Mouse (Mus musculus) limb, embryonic 12.5 days (tissue): Measurements from ENCODE around the gene Gm10799. TPM values are rescaled to one million over a fixed set of nuclear protein-coding genes. Genes with fewer than 3 reads are reported as not detected.
A peak's percentile ranks its signal among the peaks of the same experiment; 100 is the strongest.
"Not testable (repeated sequence)": the region's sequence is repeated elsewhere in the genome, so short reads cannot be mapped to it uniquely, and the experiment has no call there.

Experiments
- ATAC-seq: fragments of 200-750 bp; cut with Nextera tagmentation; 2 replicates; pipeline ENCODE4 v1.8.0; 2017; ENCODE audit warnings: low read depth, moderate TSS enrichment; ENCODE audit not compliant: insufficient number of reproducible peaks, insufficient read depth, low FRiP score, low TSS enrichment
- H3K27ac ChIP-seq: fragments of 300-500 bp; sonication (generic); 2 replicates; pipeline ENCODE4 v1.5.1; 2016; ENCODE audit warnings: mild to moderate bottlenecking, moderate library complexity
- H3K27me3 ChIP-seq: fragments of 300-500 bp; sonication (generic); 2 replicates; pipeline ENCODE4 v1.6.1; 2016; ENCODE audit warnings: mild to moderate bottlenecking, moderate library complexity
- H3K36me3 ChIP-seq: fragments of 300-500 bp; sonication (generic); 2 replicates; pipeline ENCODE4 v1.6.1; 2016; ENCODE audit warnings: mild to moderate bottlenecking, moderate library complexity
- H3K4me1 ChIP-seq: fragments of 300-500 bp; sonication (generic); replicated peaks from 2 replicates; pipeline ENCODE4 v1.6.1; 2016
- H3K4me2 ChIP-seq: fragments of 300-500 bp; sonication (generic); 2 replicates; pipeline ENCODE4 v1.6.1; 2016; ENCODE audit warnings: mild to moderate bottlenecking, moderate library complexity
- H3K4me3 ChIP-seq: fragments of 300-500 bp; sonication (generic); replicated peaks from 2 replicates; pipeline ENCODE4 v1.5.1; 2016; ENCODE audit warnings: mild to moderate bottlenecking
- H3K9ac ChIP-seq: fragments of 300-500 bp; sonication (generic); replicated peaks from 2 replicates; pipeline ENCODE4 v1.6.1; 2016; ENCODE audit warnings: mild to moderate bottlenecking, moderate library complexity
- H3K9me3 ChIP-seq: fragments of 300-500 bp; sonication (generic); 2 replicates; pipeline ENCODE4 v1.6.1; 2016; ENCODE audit warnings: mild to moderate bottlenecking, moderate library complexity
- WGBS: fragments of 180-500 bp; shearing (Covaris S2); methylation state at CpG from one replicate; pipeline ENCODE4 v1.1.7; 2016; 5-methylcytosine and 5-hydroxymethylcytosine counted together
- polyA plus RNA-seq: library from polyadenylated mRNA; unstranded; fragments of >200 nt; fragmentation: Nextera tagmentation; extraction: Ambion mirVana; gene quantifications from 2 replicates; pipeline ENCODE4 v1.2.1, GENCODE M21; 2016

Gm10799 gene
- polyA plus RNA-seq, 1 experiment from 2014 or later: not detected

DNA sequence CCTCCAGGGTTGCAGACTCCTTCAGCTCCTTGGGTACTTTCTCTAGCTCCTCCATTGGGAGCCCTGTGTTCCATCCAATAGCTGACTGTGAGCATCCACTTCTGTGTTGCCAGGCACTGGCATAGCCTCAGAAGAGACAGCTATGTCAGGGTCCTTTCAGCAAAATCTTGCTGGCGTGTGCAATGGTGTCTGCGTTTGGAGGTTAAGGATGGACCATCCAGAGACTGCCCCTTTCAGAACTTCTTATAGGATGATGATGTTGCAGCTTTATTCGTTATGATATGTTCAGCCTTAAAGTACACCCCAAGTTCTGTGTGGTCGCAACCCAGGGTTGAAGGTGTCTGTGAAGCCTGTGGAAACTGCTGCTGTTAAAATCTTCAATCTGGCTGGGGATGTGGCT is 29.0 kb upstream of the Gm10799 start:
- 92% methylated on average over 4 of the region's 4 CpGs for WGBS
- H3K36me3 ChIP-seq, H3K27ac ChIP-seq, H3K4me2 ChIP-seq, H3K4me3 ChIP-seq, H3K9ac ChIP-seq, H3K9me3 ChIP-seq, H3K27me3 ChIP-seq, ATAC-seq: not testable (repeated sequence)
- H3K4me1 ChIP-seq: peaks cover 12% of the 10 kb centered on the region

DNA sequence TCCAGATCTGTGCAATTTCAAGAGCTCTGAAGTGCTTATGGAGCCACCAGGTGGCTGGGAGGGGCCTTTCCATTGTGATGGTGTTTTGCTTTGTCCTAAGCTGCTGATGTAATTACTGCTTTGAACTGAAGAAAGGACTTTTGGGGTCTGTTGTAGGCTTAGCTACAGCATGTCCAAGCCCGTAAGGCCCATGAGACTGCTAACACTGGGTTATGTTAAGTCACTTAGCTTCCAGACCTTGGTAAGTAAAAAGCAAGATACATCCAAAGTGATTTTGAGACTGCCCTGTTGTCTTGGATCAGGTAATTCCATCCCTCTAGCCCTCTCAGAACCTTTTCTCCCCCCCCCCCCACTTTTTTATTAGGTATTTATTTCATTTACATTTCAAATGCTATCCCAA is 28.4 kb upstream of the Gm10799 start:
- not testable (repeated sequence) for H3K27me3 ChIP-seq, H3K4me3 ChIP-seq, ATAC-seq, H3K9me3 ChIP-seq, H3K9ac ChIP-seq, H3K27ac ChIP-seq, H3K36me3 ChIP-seq
- Histone ChIP-seq H3K4me2 (0 out of 2 replicates have a peak overlapping the region, but pooled peaks have one; percentile 58), H3K4me1 (peaks cover 12% of the 10 kb centered on the region)
- 69% methylated on average over 1 of the region's 1 CpGs for WGBS

DNA sequence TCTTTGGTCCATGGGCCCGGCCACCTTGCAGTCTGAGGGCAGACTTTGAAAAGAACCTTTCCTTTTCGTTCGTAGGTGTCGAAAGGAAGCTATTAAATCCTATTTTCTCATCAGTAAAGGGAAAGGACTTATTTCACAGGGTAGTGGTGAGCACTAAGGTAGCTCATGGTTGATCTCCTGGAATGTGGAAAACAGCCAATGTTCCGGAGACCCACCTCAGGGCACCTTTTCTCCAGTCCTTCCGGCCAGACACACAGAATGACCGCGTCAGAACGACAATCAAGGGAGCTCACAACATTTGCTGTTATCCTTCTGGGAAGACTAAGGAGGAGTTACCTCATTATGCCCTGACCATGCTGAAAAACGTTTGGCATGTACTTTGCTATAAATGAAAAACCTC is 27.9 kb upstream of the Gm10799 start:
- peak overlapping the region; percentile 58 for H3K4me2 ChIP-seq
- WGBS: 52% methylated on average over 10 of the region's 10 CpGs
- no peaks in the 10 kb centered on the region for H3K36me3 ChIP-seq
- peak overlapping the region; percentile 55 for H3K9ac ChIP-seq
- peak overlapping the region; percentile 72 for H3K27ac ChIP-seq
- H3K9me3 ChIP-seq: no peaks in the 10 kb centered on the region
- peak overlapping the region; percentile 48 for H3K4me3 ChIP-seq
- H3K4me1 ChIP-seq: peaks cover 12% of the 10 kb centered on the region
- ATAC-seq: no peak
- H3K27me3 ChIP-seq: no peaks in the 10 kb centered on the region

DNA sequence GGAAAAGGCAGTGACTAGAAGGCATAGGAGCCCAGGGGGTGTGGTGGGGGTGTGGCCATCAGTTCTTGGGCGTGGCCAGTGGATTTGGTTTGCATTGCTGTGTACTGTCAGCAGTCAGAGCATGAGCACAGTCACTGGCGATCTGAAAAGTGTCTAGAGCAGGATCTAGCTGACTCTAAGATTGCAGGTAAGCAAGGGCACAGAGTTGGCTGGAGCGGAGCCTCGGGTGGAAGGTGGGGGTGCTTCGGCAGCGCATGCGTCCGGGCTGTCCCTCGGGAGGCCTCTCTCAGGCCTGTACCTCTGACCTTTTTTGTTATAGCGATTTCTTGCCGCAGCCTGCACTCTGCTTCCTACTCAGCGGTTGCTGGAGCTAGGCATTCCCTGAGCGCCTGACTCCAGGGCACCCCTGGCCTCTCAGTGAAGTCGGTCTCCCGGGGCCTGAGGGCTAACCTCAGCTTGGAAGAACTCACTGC is 27.4 kb upstream of the Gm10799 start, which contains the start of gene Cd59a:
TSS of gene Cd59a (plus strand) at position 61 of the 473 bp plus-strand sequence.
- Histone ChIP-seq H3K27ac (peak within 1 kb of the TSS; percentile 72), H3K36me3 (no peaks in the 10 kb centered on the region), H3K9ac (peak within 1 kb of the TSS; percentile 55), H3K4me3 (peak within 1 kb of the TSS; percentile 48), H3K4me1 (peaks cover 12% of the 10 kb centered on the region), H3K27me3 (no peaks in the 10 kb centered on the region), H3K4me2 (peak within 1 kb of the TSS; percentile 58), H3K9me3 (no peaks in the 10 kb centered on the region)
- WGBS: 7% methylated on average over 15 of the region's 15 CpGs
- peak; percentile 86 for ATAC-seq

DNA sequence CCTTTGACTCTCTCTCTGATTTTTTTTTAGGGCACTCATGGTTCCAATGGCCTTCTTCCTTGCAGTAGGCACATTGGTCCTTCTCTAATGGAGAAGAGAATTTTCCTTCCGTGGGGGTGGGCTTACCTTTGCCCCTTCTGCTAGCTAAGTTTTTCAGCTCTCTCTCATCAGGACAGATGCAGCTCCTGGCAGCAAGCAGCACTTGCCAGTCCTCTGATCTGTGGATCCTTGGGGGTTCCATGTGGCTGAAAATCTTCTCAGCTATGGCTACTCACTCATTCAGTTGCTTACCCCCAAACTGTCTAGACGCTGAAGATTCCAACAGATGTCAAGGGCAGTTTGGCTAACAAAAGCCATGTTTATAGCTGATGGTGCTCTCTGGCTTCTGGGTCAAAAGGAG is 25.0 kb upstream of the Gm10799 start:
- no peak for ATAC-seq
- 80% methylated on average over 2 of the region's 2 CpGs for WGBS
- H3K4me3 ChIP-seq: no peak overlapping the region
- no peak overlapping the region for H3K27ac ChIP-seq
- no peak overlapping the region for H3K9ac ChIP-seq
- no peaks in the 10 kb centered on the region for H3K9me3 ChIP-seq
- peaks cover 10% of the 10 kb centered on the region for H3K4me1 ChIP-seq
- no peaks in the 10 kb centered on the region for H3K36me3 ChIP-seq
- H3K27me3 ChIP-seq: no peaks in the 10 kb centered on the region
- H3K4me2 ChIP-seq: no peak overlapping the region

DNA sequence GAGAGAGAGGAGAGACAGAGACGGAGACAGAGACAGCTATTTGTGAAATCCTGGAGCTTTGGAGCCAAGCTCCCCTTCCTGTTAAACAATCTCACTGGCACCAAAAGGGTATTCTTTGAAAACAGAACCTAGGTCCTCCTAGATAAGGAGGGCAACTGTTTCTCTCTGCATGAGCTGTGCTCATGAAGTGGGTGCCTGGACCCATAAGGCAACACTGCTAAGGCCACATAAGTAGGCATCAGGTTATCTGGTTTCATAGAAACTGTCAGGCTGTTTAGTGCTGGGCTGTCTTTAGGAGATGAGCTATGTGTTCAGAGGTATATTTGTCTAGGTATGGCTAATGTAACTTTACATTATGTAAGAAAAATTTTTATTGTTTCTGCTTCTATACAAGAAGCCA is 19.2 kb upstream of the Gm10799 start:
- not testable (repeated sequence) for H3K27ac ChIP-seq, ATAC-seq, H3K9ac ChIP-seq, H3K4me3 ChIP-seq, H3K36me3 ChIP-seq, H3K27me3 ChIP-seq, H3K4me2 ChIP-seq, H3K4me1 ChIP-seq, H3K9me3 ChIP-seq
- 88% methylated on average over 1 of the region's 1 CpGs for WGBS

DNA sequence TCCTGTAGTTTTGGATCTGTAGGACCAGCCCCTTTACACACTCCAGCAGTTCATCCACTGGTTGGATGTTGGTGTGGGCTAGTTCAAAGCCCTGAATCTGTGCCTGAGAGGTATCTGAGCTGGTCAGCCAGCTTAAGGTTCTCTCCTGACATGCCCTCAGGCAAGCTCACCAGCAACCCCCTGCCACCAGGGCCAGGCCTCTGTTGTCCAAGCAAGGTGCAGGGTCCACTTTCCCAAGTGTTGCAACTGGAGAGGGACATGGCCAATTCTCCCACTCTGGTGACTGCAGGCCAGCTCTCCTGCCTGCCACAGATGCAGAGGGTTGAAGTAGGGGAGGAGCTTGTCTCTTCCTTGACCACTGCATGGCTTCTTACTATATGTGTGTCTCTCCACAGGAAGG is 15.7 kb upstream of the Gm10799 start:
- not testable (repeated sequence) for H3K4me1 ChIP-seq, H3K27ac ChIP-seq, ATAC-seq, H3K4me2 ChIP-seq, H3K9ac ChIP-seq, H3K4me3 ChIP-seq, H3K27me3 ChIP-seq, H3K36me3 ChIP-seq, H3K9me3 ChIP-seq

DNA sequence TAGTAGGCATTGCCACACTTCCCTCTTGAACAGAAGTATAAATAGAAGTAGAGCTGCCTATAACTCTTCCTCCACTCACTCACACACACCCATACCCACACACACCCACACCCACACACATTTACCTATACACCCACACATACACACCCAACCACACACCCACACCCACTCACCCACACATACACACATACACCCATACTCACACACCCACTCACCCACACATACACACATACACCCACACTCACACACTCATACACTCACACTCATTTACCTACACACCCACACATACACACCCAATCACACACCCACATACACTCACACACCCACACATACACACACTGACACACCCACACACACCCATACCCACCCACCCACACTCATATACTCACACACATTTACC is 14.1 kb upstream of the Gm10799 start:
- Histone ChIP-seq H3K9ac (no peak overlapping the region), H3K27me3 (no peaks in the 10 kb centered on the region), H3K4me3 (no peak overlapping the region), H3K4me1 (no peaks in the 10 kb centered on the region), H3K9me3 (no peaks in the 10 kb centered on the region), H3K27ac (no peak overlapping the region), H3K36me3 (no peaks in the 10 kb centered on the region), H3K4me2 (no peak overlapping the region)
- no peak for ATAC-seq

DNA sequence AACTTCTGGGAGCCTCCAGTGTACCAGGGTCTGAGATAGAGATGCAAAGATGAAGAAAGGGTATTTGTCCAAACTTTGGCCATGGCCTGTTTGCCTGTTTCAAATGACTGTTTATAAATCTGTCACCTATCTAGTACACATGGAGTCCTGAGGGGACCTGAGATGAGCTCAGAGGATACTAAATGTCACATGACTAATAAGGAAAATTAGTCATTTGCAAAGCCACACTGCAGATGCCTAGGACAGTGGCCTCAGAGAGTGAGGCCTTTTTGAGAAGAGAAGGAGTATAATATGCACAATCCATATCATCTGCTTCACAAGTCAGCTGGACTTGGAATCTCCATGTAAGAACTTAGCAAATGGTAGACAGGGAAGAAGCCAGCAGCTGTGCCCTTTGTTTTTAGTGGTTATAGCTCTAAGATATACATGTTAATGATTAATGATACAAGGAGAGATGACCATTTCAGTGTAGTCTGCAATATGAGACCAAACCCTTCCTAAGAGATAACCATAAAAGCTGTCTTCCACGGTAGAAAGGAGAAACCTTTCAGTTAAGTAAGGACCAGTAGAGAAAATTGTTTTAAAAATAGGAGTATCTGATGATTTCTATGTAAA is 13.2 kb upstream of the Gm10799 start:
- ATAC-seq, H3K9me3 ChIP-seq, H3K36me3 ChIP-seq, H3K9ac ChIP-seq, H3K4me2 ChIP-seq, H3K27ac ChIP-seq, H3K27me3 ChIP-seq, H3K4me1 ChIP-seq, H3K4me3 ChIP-seq: not testable (repeated sequence)
- no CpG with 5 or more reads among the region's 1 CpGs for WGBS

DNA sequence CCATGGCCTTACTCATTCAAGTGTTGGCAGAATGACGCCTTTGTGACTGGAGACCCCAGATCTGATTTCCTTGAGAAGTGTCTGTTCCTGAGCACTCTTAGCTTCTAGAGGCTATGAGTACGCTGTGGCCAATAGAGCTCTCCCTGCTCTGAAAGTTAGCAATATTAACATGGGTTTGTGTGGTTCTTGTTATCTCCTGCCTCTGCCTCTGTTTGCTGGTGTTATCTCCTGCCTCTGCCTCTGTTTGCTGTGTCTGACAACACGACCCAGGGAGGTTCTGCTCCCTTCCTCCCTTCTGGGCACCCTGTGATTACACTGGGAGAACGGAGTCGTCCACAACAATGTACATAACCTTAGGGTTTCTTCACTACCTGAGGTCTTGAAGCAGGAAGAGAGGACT is 9.9 kb upstream of the Gm10799 start:
- not testable (repeated sequence) for H3K36me3 ChIP-seq, H3K27ac ChIP-seq, H3K4me2 ChIP-seq, H3K27me3 ChIP-seq, H3K4me1 ChIP-seq, H3K4me3 ChIP-seq, H3K9ac ChIP-seq, H3K9me3 ChIP-seq, ATAC-seq
- WGBS: 81% methylated on average over 5 of the region's 5 CpGs

DNA sequence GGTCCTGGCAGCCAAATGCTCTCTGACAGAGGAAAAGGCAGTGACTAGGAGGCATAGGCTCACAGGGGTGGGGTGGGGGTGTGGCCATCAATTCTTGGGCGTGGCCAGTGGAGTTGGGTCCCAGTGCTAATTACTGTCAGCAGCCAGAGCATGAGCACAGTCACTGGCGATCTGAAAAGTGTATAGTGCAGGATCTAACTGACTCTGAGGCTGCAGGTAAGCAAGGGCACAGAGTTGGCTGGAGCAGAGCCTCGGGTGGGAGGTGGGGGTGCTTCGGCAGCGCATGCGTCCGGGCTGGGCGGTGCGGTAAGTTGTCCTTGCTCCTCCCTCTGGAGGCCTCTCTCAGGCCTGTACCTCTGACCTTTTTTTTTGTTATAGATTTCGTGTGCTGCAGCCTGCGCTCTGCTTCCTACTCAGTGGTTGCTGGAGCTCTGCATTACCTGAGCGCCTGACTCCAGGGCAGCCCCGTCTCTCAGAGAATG is 1.4 kb upstream of the Gm10799 start, which contains the start of gene Cd59b:
TSS of gene Cd59b (plus strand) at position 146 of the 482 bp plus-strand sequence.
- H3K4me2 ChIP-seq: peak within 1 kb of the TSS; percentile 58
- peaks cover 9% of the 10 kb centered on the region; the same call in 1 of the 2 replicates for H3K4me1 ChIP-seq
- H3K4me3 ChIP-seq: peak within 1 kb of the TSS; percentile 42
- no peaks in the 10 kb centered on the region for H3K27me3 ChIP-seq
- peak; percentile 87 for ATAC-seq
- peaks cover 6% of the 10 kb centered on the region for H3K9me3 ChIP-seq
- WGBS: 9% methylated on average over 13 of the region's 13 CpGs
- peak within 1 kb of the TSS; percentile 70; the same call in 1 of the 2 replicates for H3K27ac ChIP-seq
- H3K36me3 ChIP-seq: no peaks in the 10 kb centered on the region
- H3K9ac ChIP-seq: 0 out of 2 replicates have a peak within 1 kb of the TSS, but pooled peaks have one; percentile 34

DNA sequence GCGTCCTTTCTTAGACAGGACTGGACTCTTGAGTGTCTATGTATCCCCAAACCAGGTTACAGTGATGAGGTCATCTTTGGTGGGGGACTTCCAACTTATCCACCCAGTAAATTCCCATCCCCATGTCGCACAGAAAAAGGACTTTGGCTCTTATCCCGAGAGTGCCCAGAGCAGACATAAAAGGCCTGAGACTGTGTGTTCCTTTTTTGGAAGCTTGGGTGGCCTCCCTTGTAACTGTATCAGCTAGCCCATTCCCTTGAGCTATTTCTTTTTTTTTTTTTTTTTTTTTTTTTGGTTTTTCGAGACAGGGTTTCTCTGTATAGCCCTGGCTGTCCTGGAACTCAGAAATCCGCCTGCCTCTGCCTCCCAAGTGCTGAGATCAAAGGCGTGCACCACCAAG is 2.8 kb downstream of the Gm10799 start, which contains the start of gene Gm10912:
TSS of gene Gm10912 (plus strand) at position 301 of the 400 bp plus-strand sequence.
- not testable (repeated sequence) for H3K4me1 ChIP-seq, H3K27me3 ChIP-seq, H3K9me3 ChIP-seq, H3K27ac ChIP-seq, H3K4me3 ChIP-seq, H3K9ac ChIP-seq, H3K4me2 ChIP-seq, ATAC-seq
- peaks cover 13% of the 10 kb centered on the region for H3K36me3 ChIP-seq
- 91% methylated on average over 6 of the region's 6 CpGs for WGBS
